Comparison of ENCODE assay signal across 27 mouse cellular contexts in the genomic region with DNA sequence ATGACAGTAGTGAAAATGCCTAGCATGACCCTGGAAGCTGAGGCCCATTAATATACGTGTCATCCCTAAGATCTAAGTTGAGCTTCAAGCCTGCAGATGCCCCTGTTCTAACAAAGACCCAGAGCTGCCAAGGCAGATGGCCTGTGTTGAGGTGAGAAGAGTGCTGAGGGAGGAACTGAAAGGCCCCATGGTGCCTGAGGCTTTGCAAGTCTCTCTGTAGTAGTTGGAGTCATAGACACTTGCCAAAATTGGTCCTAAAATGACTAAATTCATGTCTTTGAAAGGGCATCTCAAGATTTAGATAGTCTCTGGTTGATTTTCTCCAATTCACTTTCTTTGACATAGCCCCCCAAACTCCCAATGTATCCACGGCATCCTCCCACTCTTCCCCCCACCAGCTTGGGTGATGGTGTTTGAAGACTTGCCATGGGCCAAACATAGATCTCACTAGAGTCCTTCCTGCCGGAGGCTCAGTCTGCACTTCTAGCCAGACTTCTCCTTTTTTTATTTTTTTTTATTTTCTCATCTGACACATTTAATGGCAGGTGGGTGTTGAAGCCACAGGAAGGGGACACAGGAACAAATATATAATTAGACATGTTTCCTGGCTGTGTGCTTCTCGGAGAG.
DNase-seq lines count a peak whose midpoint lies in the region; ATAC-seq and TF ChIP-seq lines count a peak whose summit lies in the region.
"Had no signal": no experiment of that assay in that cellular context is flagged by ENCODE, and none has a peak within 500 bp of the region (broad histone marks: within the 10 kb centered on the region; RNA-seq: fewer than 3 reads in every experiment).

No protein-coding gene starts in this region.

- H3K27me3 ChIP-seq in hindbrain, embryonic 13.5 days, result no peaks in the 10 kb centered on the region
- no peaks in the 10 kb centered on the region for H3K27me3 ChIP-seq in kidney, adult 2 months (replicated peaks; ENCODE audit: control insufficient read depth, insufficient read depth, low read length)
- H3K27me3 ChIP-seq: embryonic facial prominence, embryonic 12.5 days; heart, embryonic 13.5 days; hindbrain, embryonic 12.5 days; liver, embryonic 15.5 days; Patski had no signal

- no peaks in the 10 kb centered on the region for H3K9me3 ChIP-seq in hindbrain, embryonic 13.5 days
- H3K9me3 ChIP-seq: embryonic facial prominence, embryonic 12.5 days; heart, embryonic 13.5 days; hindbrain, embryonic 12.5 days; liver, embryonic 15.5 days had no signal

- H3K36me3 ChIP-seq in hindbrain, embryonic 13.5 days, result no peaks in the 10 kb centered on the region
- H3K36me3 ChIP-seq in kidney, adult 2 months (ENCODE audit: control insufficient read depth, insufficient read depth, low read length), result no peaks in the 10 kb centered on the region
- H3K36me3 ChIP-seq: embryonic facial prominence, embryonic 12.5 days; heart, embryonic 13.5 days; hindbrain, embryonic 12.5 days; liver, embryonic 15.5 days had no signal

- H3K4me3 ChIP-seq in hindbrain, embryonic 13.5 days, result no peak overlapping the region
- no peak overlapping the region for H3K4me3 ChIP-seq in kidney, adult 2 months (ENCODE audit: insufficient read depth, low read depth, low read length)
- H3K4me3 ChIP-seq: embryonic facial prominence, embryonic 12.5 days; heart, embryonic 13.5 days; hindbrain, embryonic 12.5 days; liver, embryonic 15.5 days had no signal

- H3K9ac ChIP-seq in hindbrain, embryonic 13.5 days, result no peak overlapping the region
- H3K9ac ChIP-seq: embryonic facial prominence, embryonic 12.5 days; heart, embryonic 13.5 days; hindbrain, embryonic 12.5 days; liver, embryonic 15.5 days; lung, embryonic 14.5 days had no signal

- WGBS in hindbrain, embryonic 13.5 days, result 90% methylated on average over 4 of the region's 4 CpGs
- 75% methylated on average over 4 of the region's 4 CpGs for WGBS in kidney, adult 2 months

- no peaks in the 10 kb centered on the region for H3K4me1 ChIP-seq in hindbrain, embryonic 13.5 days (replicated peaks)
- H3K4me1 ChIP-seq in kidney, adult 2 months (ENCODE audit: control insufficient read depth, insufficient read depth, low read length), result no peaks in the 10 kb centered on the region
- H3K4me1 ChIP-seq: embryonic facial prominence, embryonic 12.5 days; heart, embryonic 13.5 days; hindbrain, embryonic 12.5 days; liver, embryonic 15.5 days had no signal

- peak; percentile 11 for DNase-seq in right cerebral cortex, adult 18-20 months
- no peak for DNase-seq in right cerebral cortex, adult 2 months (ENCODE audit: low spot score in 2 of 2)
- peak; percentile 62 for DNase-seq in cerebellum, adult 8-10 months
- peak; percentile 64 to 75 for DNase-seq in cerebellum, postnatal 25 days
- DNase-seq in kidney, adult 2 months, result no peak
- DNase-seq in left cerebral cortex, adult 11 months (ENCODE audit: low spot score), result no peak
- DNase-seq: adrenal gland, postnatal 14 days; embryo, embryonic 11 days; gastrocnemius, postnatal 10 days; heart, postnatal 14 days; kidney, postnatal 10 days; liver; lung, embryonic 14.5 days; lung, postnatal 14 days; right cerebral cortex, postnatal 4 days; thymus, postnatal 4 days had no signal

- ATAC-seq in megakaryocyte progenitor cell, adult 5-6 weeks (replicated peaks; ENCODE audit: poor library complexity), result peak; percentile 65
- ATAC-seq in hindbrain, embryonic 13.5 days (ENCODE audit: low FRiP score), result no peak
- ATAC-seq: forebrain, embryonic 16.5 days; intestine, embryonic 16.5 days; midbrain, embryonic 16.5 days; Patski had no signal

- H3K4me2 ChIP-seq in hindbrain, embryonic 13.5 days, result no peak overlapping the region
- H3K4me2 ChIP-seq: embryonic facial prominence, embryonic 12.5 days; heart, embryonic 13.5 days; hindbrain, embryonic 12.5 days; liver, embryonic 15.5 days; lung, embryonic 14.5 days; midbrain, embryonic 11.5 days had no signal

- H3K27ac ChIP-seq in hindbrain, embryonic 13.5 days, result no peak overlapping the region
- H3K27ac ChIP-seq in kidney, adult 2 months (ENCODE audit: insufficient read depth, low read depth, low read length), result no peak overlapping the region
- H3K27ac ChIP-seq: embryonic facial prominence, embryonic 12.5 days; heart, embryonic 13.5 days; hindbrain, embryonic 12.5 days; liver, embryonic 15.5 days had no signal

- TF ChIP-seq CTCF in kidney, adult 2 months (conservative IDR thresholded peaks at IDR 0.05; ENCODE audit: insufficient read depth, insufficient read length, low read depth, low read length), result no peak

- no peak for TF ChIP-seq POLR2A in kidney, adult 2 months (IDR thresholded peaks at IDR 0.05; ENCODE audit: low read depth, low read length)

Comparison
In these comparisons a context has a peak if more than half of its experiments do, and no peak if none do; other contexts are left out.
1. DNase-seq: peak in right cerebral cortex, adult 18-20 months (single experiment), cerebellum, adult 8-10 months (single experiment) and cerebellum, postnatal 25 days (2 of 2); none in right cerebral cortex, adult 2 months (0 of 2), kidney, adult 2 months (single experiment) and left cerebral cortex, adult 11 months (single experiment).